Mouse (Mus musculus): ENCODE results near the gene Tmem233. TPM values are rescaled to one million over a fixed set of nuclear protein-coding genes. Genes with fewer than 3 reads are reported as not detected.

Tmem233 gene
- polyA plus RNA-seq, 1 experiment from 2014 or later, result not detected

GRCm38 (mm10) chr5:116006324-116007099 is 76.5 kb downstream of the Tmem233 start:
- H3K4me2 ChIP-seq (ENCODE audit: low read depth, low read length), result no peak overlapping the region
- H3K27me3 ChIP-seq (ENCODE audit: control insufficient read depth, insufficient read depth, low read depth, low read length), result no peaks in the 10 kb centered on the region
- no peak for ATAC-seq (ENCODE audit: low read depth)
- no peak overlapping the region for H3K4me3 ChIP-seq (ENCODE audit: low read depth, low read length)
- no peaks in the 10 kb centered on the region for H3K9me3 ChIP-seq (replicated peaks; ENCODE audit: control insufficient read depth, low read length)
- no peak overlapping the region for H3K27ac ChIP-seq (ENCODE audit: low read length)
- no peak overlapping the region for H3K9ac ChIP-seq (ENCODE audit: low read depth, low read length)
- H3K4me1 ChIP-seq (ENCODE audit: control insufficient read depth, low read depth, low read length), result peaks cover 11% of the 10 kb centered on the region
- H3K36me3 ChIP-seq (ENCODE audit: control insufficient read depth, insufficient read depth), result peaks cover 14% of the 10 kb centered on the region
- 86% methylated on average over 22 of the region's 22 CpGs for WGBS (ENCODE audit: insufficient replicate concordance)

GRCm38 (mm10) chr5:116004271-116004670 is 78.8 kb downstream of the Tmem233 start:
- Histone ChIP-seq H3K4me3 (ENCODE audit: low read depth, low read length) (no peak overlapping the region), H3K27ac (ENCODE audit: low read length) (no peak overlapping the region), H3K9ac (ENCODE audit: low read depth, low read length) (no peak overlapping the region), H3K4me1 (ENCODE audit: control insufficient read depth, low read depth, low read length) (peaks cover 4% of the 10 kb centered on the region), H3K4me2 (ENCODE audit: low read depth, low read length) (no peak overlapping the region), H3K36me3 (ENCODE audit: control insufficient read depth, insufficient read depth) (peaks cover 14% of the 10 kb centered on the region), H3K9me3 (replicated peaks; ENCODE audit: control insufficient read depth, low read length) (no peaks in the 10 kb centered on the region), H3K27me3 (ENCODE audit: control insufficient read depth, insufficient read depth, low read depth, low read length) (no peaks in the 10 kb centered on the region)
- 91% methylated on average over 10 of the region's 10 CpGs for WGBS (ENCODE audit: insufficient replicate concordance)
- ATAC-seq (ENCODE audit: low read depth), result no peak

GRCm38 (mm10) chr5:116003825-116004224 is 79.2 kb downstream of the Tmem233 start:
- Histone ChIP-seq H3K27me3 (ENCODE audit: control insufficient read depth, insufficient read depth, low read depth, low read length) (no peaks in the 10 kb centered on the region), H3K9ac (ENCODE audit: low read depth, low read length) (no peak overlapping the region), H3K27ac (ENCODE audit: low read length) (no peak overlapping the region), H3K4me3 (ENCODE audit: low read depth, low read length) (no peak overlapping the region), H3K36me3 (ENCODE audit: control insufficient read depth, insufficient read depth) (peaks cover 14% of the 10 kb centered on the region), H3K9me3 (replicated peaks; ENCODE audit: control insufficient read depth, low read length) (no peaks in the 10 kb centered on the region), H3K4me1 (ENCODE audit: control insufficient read depth, low read depth, low read length) (peaks cover 2% of the 10 kb centered on the region), H3K4me2 (ENCODE audit: low read depth, low read length) (no peak overlapping the region)
- 79% methylated on average over 13 of the region's 13 CpGs for WGBS (ENCODE audit: insufficient replicate concordance)
- ATAC-seq (ENCODE audit: low read depth), result no peak

- ATAC-seq (ENCODE audit: low read depth), result no peak
- no peak overlapping the region for H3K9ac ChIP-seq (ENCODE audit: low read depth, low read length)
- H3K4me2 ChIP-seq (ENCODE audit: low read depth, low read length), result no peak overlapping the region
- H3K27ac ChIP-seq (ENCODE audit: low read length), result no peak overlapping the region
- no peak overlapping the region for H3K4me3 ChIP-seq (ENCODE audit: low read depth, low read length)
- 77% methylated on average over 8 of the region's 8 CpGs for WGBS (ENCODE audit: insufficient replicate concordance)
- H3K4me1 ChIP-seq (ENCODE audit: control insufficient read depth, low read depth, low read length), result peaks cover 2% of the 10 kb centered on the region; the same call in 1 of the 2 replicates
- peaks cover 14% of the 10 kb centered on the region for H3K36me3 ChIP-seq (ENCODE audit: control insufficient read depth, insufficient read depth)
- no peaks in the 10 kb centered on the region for H3K27me3 ChIP-seq (ENCODE audit: control insufficient read depth, insufficient read depth, low read depth, low read length)
- H3K9me3 ChIP-seq (replicated peaks; ENCODE audit: control insufficient read depth, low read length), result no peaks in the 10 kb centered on the region
Measured at GRCm38 (mm10) chr5:116003154-116003553, 79.9 kb downstream of the Tmem233 start.

- no peak overlapping the region for H3K9ac ChIP-seq (ENCODE audit: low read depth, low read length)
- H3K4me1 ChIP-seq (ENCODE audit: control insufficient read depth, low read depth, low read length), result no peaks in the 10 kb centered on the region
- WGBS (ENCODE audit: insufficient replicate concordance), result 81% methylated on average over 13 of the region's 13 CpGs
- no peaks in the 10 kb centered on the region for H3K27me3 ChIP-seq (ENCODE audit: control insufficient read depth, insufficient read depth, low read depth, low read length)
- no peak overlapping the region for H3K4me3 ChIP-seq (ENCODE audit: low read depth, low read length)
- ATAC-seq (ENCODE audit: low read depth), result no peak
- no peaks in the 10 kb centered on the region for H3K9me3 ChIP-seq (replicated peaks; ENCODE audit: control insufficient read depth, low read length)
- H3K27ac ChIP-seq (ENCODE audit: low read length), result no peak overlapping the region
- H3K36me3 ChIP-seq (ENCODE audit: control insufficient read depth, insufficient read depth), result peaks cover 46% of the 10 kb centered on the region
- no peak overlapping the region for H3K4me2 ChIP-seq (ENCODE audit: low read depth, low read length)
Measured at GRCm38 (mm10) chr5:115997376-115997775, 85.7 kb downstream of the Tmem233 start.

- Histone ChIP-seq H3K4me2 (ENCODE audit: low read depth, low read length) (no peak overlapping the region), H3K27ac (ENCODE audit: low read length) (no peak overlapping the region), H3K4me3 (ENCODE audit: low read depth, low read length) (no peak overlapping the region), H3K27me3 (ENCODE audit: control insufficient read depth, insufficient read depth, low read depth, low read length) (no peaks in the 10 kb centered on the region), H3K9ac (ENCODE audit: low read depth, low read length) (no peak overlapping the region), H3K4me1 (ENCODE audit: control insufficient read depth, low read depth, low read length) (no peaks in the 10 kb centered on the region), H3K36me3 (ENCODE audit: control insufficient read depth, insufficient read depth) (peaks cover 75% of the 10 kb centered on the region), H3K9me3 (replicated peaks; ENCODE audit: control insufficient read depth, low read length) (no peaks in the 10 kb centered on the region)
- WGBS (ENCODE audit: insufficient replicate concordance), result 95% methylated on average over 15 of the region's 15 CpGs
- no peak for ATAC-seq (ENCODE audit: low read depth)
Measured at GRCm38 (mm10) chr5:115994101-115994500, 88.9 kb downstream of the Tmem233 start.

- WGBS (ENCODE audit: insufficient replicate concordance), result 92% methylated on average over 11 of the region's 11 CpGs
- H3K36me3 ChIP-seq (ENCODE audit: control insufficient read depth, insufficient read depth), result peaks cover 88% of the 10 kb centered on the region
Measured at GRCm38 (mm10) chr5:115991717-115992116, 91.3 kb downstream of the Tmem233 start.

More at GRCm38 (mm10) chr5:115991717-115992116, 91.3 kb downstream of the Tmem233 start:
- Histone ChIP-seq H3K9me3 (replicated peaks; ENCODE audit: control insufficient read depth, low read length) (no peaks in the 10 kb centered on the region), H3K27ac (ENCODE audit: low read length) (no peak overlapping the region), H3K4me1 (ENCODE audit: control insufficient read depth, low read depth, low read length) (no peaks in the 10 kb centered on the region), H3K27me3 (ENCODE audit: control insufficient read depth, insufficient read depth, low read depth, low read length) (no peaks in the 10 kb centered on the region), H3K4me3 (ENCODE audit: low read depth, low read length) (no peak overlapping the region), H3K4me2 (ENCODE audit: low read depth, low read length) (no peak overlapping the region), H3K9ac (ENCODE audit: low read depth, low read length) (no peak overlapping the region)
- ATAC-seq (ENCODE audit: low read depth), result no peak

Other genes starting within 250 kb of the Tmem233 start
- gene Cit, start 238.0 kb downstream of the Tmem233 start, polyA plus RNA-seq (2015; fragmentation: Nextera tagmentation; extraction: Ambion mirVana), result 32.7 and 34.1 TPM in 2 replicates
- 85.4 and 92.5 TPM in 2 replicates for gene Prkab1, start 58.7 kb downstream of the Tmem233 start, polyA plus RNA-seq (2015; fragmentation: Nextera tagmentation; extraction: Ambion mirVana)
- gene Ccdc60, start 205.7 kb upstream of the Tmem233 start, polyA plus RNA-seq (2015; fragmentation: Nextera tagmentation; extraction: Ambion mirVana), result not detected in 2 replicates

Data from liver, embryonic 16.5 days (tissue).